Mouse (Mus musculus): ENCODE results near the gene Ppp2r5e. TPM values are rescaled to one million over a fixed set of nuclear protein-coding genes. Genes with fewer than 3 reads are reported as not detected.

The Ppp2r5e gene
- polyA plus RNA-seq, 1 experiment from 2014 or later, result 8.5 TPM

DNA sequence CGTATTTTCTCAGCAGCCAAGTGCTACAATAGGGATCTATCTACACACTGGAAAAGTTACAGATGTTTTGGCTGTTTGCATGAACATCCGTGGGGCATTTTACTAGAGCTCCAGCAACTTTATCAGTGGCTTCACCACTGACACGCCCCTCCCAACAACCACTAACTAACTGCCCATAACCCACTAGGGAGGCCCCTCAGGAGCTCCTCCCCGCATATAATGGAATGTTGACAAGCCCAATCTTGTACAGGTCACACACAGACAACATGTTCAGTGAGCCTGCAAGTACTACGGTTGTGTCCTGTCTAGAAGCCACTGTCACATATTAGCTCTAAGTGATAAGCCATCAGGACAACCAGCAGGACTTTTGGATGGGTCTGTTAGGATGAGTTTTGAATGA, 18.8 kb downstream of the Ppp2r5e start:
- WGBS, result 46% methylated on average over 5 of the region's 5 CpGs
- 0 out of 2 replicates have a peak, but pooled peaks cover 2% of the 10 kb centered on the region for H3K9me3 ChIP-seq
- H3K4me2 ChIP-seq, result no peak overlapping the region
- peaks cover 6% of the 10 kb centered on the region for H3K36me3 ChIP-seq
- no peak overlapping the region for H3K9ac ChIP-seq
- peaks cover 41% of the 10 kb centered on the region for H3K4me1 ChIP-seq
- H3K27me3 ChIP-seq (replicated peaks), result no peaks in the 10 kb centered on the region
- ATAC-seq (ENCODE audit: extremely low read depth, insufficient number of reproducible peaks, low FRiP score, low TSS enrichment), result no peak
- no peak overlapping the region for H3K4me3 ChIP-seq
- H3K27ac ChIP-seq (replicated peaks), result peak overlapping the region; percentile 25; the same call in 1 of the 2 replicates

DNA sequence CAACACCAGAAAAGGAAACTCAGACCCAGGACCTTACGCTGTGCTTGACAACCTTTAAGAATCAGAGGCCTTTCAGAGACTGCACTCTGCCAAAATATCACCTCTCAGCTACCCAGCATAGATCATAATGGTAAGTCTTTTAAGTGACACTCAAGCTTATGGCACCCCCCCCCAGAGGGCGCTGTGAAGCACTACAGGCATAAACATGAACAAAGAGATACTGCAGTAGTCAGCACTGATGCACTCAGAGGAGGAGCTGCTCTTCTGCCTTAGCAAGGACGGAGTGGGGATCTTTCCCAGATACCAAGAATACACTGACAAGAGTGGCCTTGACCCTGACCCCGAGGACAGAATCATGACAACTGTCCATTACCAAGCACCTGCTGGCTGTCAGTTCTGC, 23.8 kb downstream of the Ppp2r5e start:
- H3K4me3 ChIP-seq, result no peak overlapping the region
- H3K27ac ChIP-seq (replicated peaks), result peak overlapping the region; percentile 39; the same call in 1 of the 2 replicates
- no peak for ATAC-seq (ENCODE audit: extremely low read depth, insufficient number of reproducible peaks, low FRiP score, low TSS enrichment)
- no peaks in the 10 kb centered on the region for H3K9me3 ChIP-seq
- no peak overlapping the region for H3K9ac ChIP-seq
- 48% methylated on average over 4 of the region's 4 CpGs for WGBS
- no peak overlapping the region for H3K4me2 ChIP-seq
- no peaks in the 10 kb centered on the region for H3K27me3 ChIP-seq (replicated peaks)
- peaks cover 65% of the 10 kb centered on the region for H3K4me1 ChIP-seq
- no peaks in the 10 kb centered on the region for H3K36me3 ChIP-seq

DNA sequence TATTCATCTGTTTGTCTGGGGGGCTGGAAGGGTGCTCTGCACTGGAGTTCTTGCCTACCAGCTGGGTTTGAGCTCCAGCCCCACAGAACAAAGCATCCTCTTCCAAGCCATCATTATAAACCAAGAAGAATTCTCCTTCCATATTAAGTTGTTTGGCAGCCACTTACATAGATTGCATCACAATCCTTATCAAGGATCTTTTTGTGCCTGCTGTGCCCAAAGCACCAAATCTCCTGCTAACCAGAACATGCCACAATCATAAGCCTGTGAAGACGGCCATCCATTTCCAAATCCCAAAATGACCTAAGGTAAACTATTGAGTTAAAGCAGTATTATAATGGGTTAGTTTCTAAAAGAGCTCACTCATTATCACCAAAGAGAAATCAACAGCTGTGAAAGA, 25.9 kb downstream of the Ppp2r5e start:
- ATAC-seq (ENCODE audit: extremely low read depth, insufficient number of reproducible peaks, low FRiP score, low TSS enrichment), result no peak
- no peak overlapping the region for H3K4me3 ChIP-seq
- H3K4me2 ChIP-seq, result no peak overlapping the region
- no peaks in the 10 kb centered on the region for H3K9me3 ChIP-seq
- WGBS, result 76% methylated on average over 1 of the region's 1 CpGs
- no peak overlapping the region for H3K27ac ChIP-seq (replicated peaks)
- no peaks in the 10 kb centered on the region for H3K27me3 ChIP-seq (replicated peaks)
- H3K9ac ChIP-seq, result no peak overlapping the region
- H3K36me3 ChIP-seq, result 0 out of 2 replicates have a peak, but pooled peaks cover 2% of the 10 kb centered on the region
- peaks cover 79% of the 10 kb centered on the region for H3K4me1 ChIP-seq

DNA sequence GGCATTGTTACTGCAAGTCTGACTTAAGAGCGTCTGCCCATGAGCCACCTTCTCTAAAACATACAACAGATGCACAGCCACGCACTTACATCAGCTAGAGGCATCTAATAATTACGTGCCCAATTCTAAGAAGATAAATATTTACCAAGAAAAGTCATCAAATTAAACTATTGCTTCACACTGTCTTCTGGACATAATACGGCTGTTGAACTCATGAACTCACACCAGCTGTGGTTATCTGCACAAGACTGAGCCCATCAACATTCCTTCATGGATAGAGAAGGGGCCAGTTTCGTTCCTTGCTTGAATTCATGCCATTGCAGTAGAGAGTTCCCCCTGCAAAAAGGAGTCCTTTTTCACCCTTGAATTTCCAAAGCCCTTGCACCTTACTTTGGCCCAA, 28.3 kb downstream of the Ppp2r5e start:
- ATAC-seq (ENCODE audit: extremely low read depth, insufficient number of reproducible peaks, low FRiP score, low TSS enrichment), result no peak
- Histone ChIP-seq H3K36me3 (0 out of 2 replicates have a peak, but pooled peaks cover 4% of the 10 kb centered on the region), H3K27ac (replicated peaks) (peak overlapping the region; percentile 86), H3K9ac (peak overlapping the region; percentile 44; the same call in 1 of the 2 replicates), H3K9me3 (no peaks in the 10 kb centered on the region), H3K4me1 (peaks cover 72% of the 10 kb centered on the region), H3K27me3 (replicated peaks) (no peaks in the 10 kb centered on the region), H3K4me2 (peak overlapping the region; percentile 42), H3K4me3 (no peak overlapping the region)
- WGBS, result 42% methylated on average over 5 of the region's 5 CpGs

DNA sequence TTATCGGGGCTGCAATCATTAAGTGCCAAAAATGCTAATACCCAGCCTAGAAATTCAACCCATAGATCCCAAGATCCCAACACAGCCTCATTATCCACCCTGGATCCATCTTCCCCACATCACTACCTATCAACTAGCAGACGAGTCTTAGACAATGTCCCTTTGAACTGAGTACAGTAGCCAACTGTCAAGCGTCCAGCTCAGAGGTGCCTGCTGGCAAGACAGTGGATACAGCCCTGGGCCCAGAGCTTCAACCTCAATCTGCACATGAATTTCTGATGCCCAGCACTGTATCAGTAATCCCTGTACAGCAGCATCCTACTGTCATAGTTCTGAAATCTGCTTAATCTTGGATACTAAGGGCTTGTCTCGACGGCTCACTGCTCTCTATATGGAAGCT, 30.3 kb downstream of the Ppp2r5e start:
- H3K9me3 ChIP-seq, result no peaks in the 10 kb centered on the region
- 85% methylated on average over 5 of the region's 5 CpGs for WGBS
- no peaks in the 10 kb centered on the region for H3K27me3 ChIP-seq (replicated peaks)
- H3K4me3 ChIP-seq, result no peak overlapping the region
- peaks cover 66% of the 10 kb centered on the region for H3K4me1 ChIP-seq
- H3K9ac ChIP-seq, result no peak overlapping the region
- 0 out of 2 replicates have a peak, but pooled peaks cover 4% of the 10 kb centered on the region for H3K36me3 ChIP-seq
- ATAC-seq (ENCODE audit: extremely low read depth, insufficient number of reproducible peaks, low FRiP score, low TSS enrichment), result no peak
- no peak overlapping the region for H3K27ac ChIP-seq (replicated peaks)
- H3K4me2 ChIP-seq, result no peak overlapping the region

DNA sequence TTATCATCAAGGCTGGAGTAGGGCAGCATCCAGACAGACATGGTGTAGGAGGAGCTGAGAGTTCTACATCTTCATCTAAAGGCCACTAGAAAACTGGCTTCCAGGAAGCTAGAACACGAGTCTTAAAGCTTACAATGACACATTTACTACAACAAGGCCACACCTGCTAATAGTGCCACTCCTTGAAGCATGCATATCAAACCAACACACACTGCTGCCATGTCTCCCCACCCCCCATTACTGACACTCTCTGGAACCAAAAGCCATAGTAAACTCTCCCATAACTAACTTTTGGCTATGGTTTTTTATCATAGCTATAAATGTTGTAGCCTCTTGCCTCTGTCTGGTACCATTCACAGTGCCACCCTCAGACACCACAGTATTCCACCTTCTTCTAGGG, 31.5 kb downstream of the Ppp2r5e start:
- no peak for ATAC-seq (ENCODE audit: extremely low read depth, insufficient number of reproducible peaks, low FRiP score, low TSS enrichment)
- Histone ChIP-seq H3K27ac (replicated peaks) (no peak overlapping the region), H3K27me3 (replicated peaks) (no peaks in the 10 kb centered on the region), H3K36me3 (0 out of 2 replicates have a peak, but pooled peaks cover 4% of the 10 kb centered on the region), H3K4me3 (no peak overlapping the region), H3K4me2 (no peak overlapping the region), H3K9me3 (no peaks in the 10 kb centered on the region), H3K9ac (no peak overlapping the region), H3K4me1 (peaks cover 67% of the 10 kb centered on the region)
- 73% methylated on average over 1 of the region's 1 CpGs for WGBS

DNA sequence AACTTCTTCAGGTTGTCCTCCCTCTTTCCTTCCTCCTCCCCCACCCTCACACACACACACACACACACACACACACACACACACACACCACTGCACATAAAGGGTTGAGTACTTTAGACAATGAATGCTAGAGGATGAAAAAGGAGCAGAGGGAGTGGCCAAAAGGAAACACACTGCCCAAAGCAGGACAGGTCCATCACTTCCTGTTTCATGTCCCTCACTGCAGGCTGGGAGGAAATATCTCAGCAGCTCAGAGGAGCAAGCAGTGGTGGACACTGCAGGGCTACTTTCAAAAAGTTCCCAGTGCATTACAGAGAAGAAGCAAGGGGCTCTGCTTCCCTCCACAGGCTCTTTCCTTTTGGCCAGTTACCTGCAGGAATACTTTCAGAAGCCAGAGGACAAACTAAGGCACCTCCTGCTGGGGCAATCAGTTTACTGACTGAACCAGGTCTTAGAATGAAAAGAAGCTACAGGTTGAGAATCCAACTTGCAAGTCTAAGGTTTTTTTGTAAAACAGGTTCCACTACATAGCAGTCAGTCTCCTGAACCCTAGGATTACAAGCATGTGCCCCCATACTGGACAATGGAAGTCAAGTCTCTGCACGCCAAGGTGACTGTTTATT, 32.9 kb downstream of the Ppp2r5e start:
- ATAC-seq (ENCODE audit: extremely low read depth, insufficient number of reproducible peaks, low FRiP score, low TSS enrichment), result no peak
- 0 out of 2 replicates have a peak overlapping the region, but pooled peaks have one; percentile 19 for H3K9ac ChIP-seq
- WGBS, result 78% methylated on average over 1 of the region's 1 CpGs
- no peak overlapping the region for H3K4me2 ChIP-seq
- no peaks in the 10 kb centered on the region for H3K27me3 ChIP-seq (replicated peaks)
- H3K4me3 ChIP-seq, result no peak overlapping the region
- peaks cover 68% of the 10 kb centered on the region for H3K4me1 ChIP-seq
- H3K27ac ChIP-seq (replicated peaks), result no peak overlapping the region; the same call in 1 of the 2 replicates
- 0 out of 2 replicates have a peak, but pooled peaks cover 4% of the 10 kb centered on the region for H3K36me3 ChIP-seq
- no peaks in the 10 kb centered on the region for H3K9me3 ChIP-seq

DNA sequence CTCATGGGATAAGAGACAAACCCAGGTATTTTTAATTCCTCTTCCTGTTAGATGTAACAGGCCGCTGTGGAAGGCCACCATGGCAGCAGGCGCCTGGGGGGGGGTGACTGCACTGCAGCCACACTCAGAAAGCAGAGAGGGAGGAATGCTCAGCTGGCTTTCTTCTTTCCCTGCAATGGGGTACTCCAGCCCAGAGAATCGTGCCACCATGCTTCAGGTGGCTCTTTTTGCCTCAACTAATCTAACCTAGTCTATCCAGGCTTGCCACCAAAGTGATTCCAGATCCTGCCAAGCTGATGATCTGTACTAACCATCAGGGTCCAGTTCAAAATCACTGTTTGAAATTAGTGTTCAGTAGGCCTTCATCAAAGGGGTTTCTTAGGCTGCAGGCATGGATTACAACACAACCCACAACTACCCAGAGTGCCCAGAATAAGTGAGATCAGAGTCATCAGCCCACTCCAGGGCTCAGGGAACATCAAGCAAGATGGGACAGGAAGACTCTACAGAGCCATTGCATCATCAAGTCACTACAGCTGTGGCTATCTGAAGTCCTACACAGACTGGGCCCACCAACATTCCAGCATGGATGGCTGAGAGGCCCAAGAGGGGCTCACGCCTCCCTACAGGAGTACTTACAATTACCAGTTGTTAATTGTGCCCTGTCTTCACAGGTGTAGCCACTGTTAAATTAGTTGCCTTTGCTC, 35.2 kb downstream of the Ppp2r5e start:
- Histone ChIP-seq H3K4me3 (no peak overlapping the region), H3K27me3 (replicated peaks) (no peaks in the 10 kb centered on the region), H3K27ac (replicated peaks) (peak overlapping the region; percentile 87), H3K9ac (no peak overlapping the region), H3K36me3 (0 out of 2 replicates have a peak, but pooled peaks cover 4% of the 10 kb centered on the region), H3K4me2 (no peak overlapping the region), H3K4me1 (peaks cover 69% of the 10 kb centered on the region), H3K9me3 (no peaks in the 10 kb centered on the region)
- no peak for ATAC-seq (ENCODE audit: extremely low read depth, insufficient number of reproducible peaks, low FRiP score, low TSS enrichment)
- 69% methylated on average over 4 of the region's 4 CpGs for WGBS

DNA sequence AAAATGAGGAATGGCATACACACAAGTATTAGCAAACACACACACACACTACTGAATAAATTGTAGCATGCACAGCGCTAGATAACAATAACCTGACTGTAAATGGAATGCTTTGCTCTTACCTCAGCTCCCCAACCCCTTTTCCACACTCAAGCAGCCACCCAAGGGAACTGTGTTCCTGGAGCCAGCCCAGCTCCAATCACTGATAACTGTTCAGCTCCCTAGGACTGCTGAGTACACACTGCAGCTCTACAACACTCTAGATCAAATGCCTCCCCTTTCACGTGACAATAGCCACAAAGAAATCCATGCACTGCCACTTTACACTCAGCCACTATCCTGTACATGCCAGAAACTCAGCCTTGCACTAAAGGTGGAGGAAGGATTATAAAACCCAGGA, 36.8 kb downstream of the Ppp2r5e start:
- H3K27ac ChIP-seq (replicated peaks), result peak overlapping the region; percentile 87
- no peaks in the 10 kb centered on the region for H3K27me3 ChIP-seq (replicated peaks)
- peak; percentile 77 for ATAC-seq (ENCODE audit: extremely low read depth, insufficient number of reproducible peaks, low FRiP score, low TSS enrichment)
- peak overlapping the region; percentile 37; the same call in 1 of the 2 replicates for H3K9ac ChIP-seq
- peak overlapping the region; percentile 22 for H3K4me2 ChIP-seq
- H3K36me3 ChIP-seq, result no peaks in the 10 kb centered on the region
- H3K9me3 ChIP-seq, result no peaks in the 10 kb centered on the region
- H3K4me1 ChIP-seq, result peaks cover 76% of the 10 kb centered on the region
- WGBS, result 16% methylated on average over 2 of the region's 2 CpGs
- no peak overlapping the region for H3K4me3 ChIP-seq

DNA sequence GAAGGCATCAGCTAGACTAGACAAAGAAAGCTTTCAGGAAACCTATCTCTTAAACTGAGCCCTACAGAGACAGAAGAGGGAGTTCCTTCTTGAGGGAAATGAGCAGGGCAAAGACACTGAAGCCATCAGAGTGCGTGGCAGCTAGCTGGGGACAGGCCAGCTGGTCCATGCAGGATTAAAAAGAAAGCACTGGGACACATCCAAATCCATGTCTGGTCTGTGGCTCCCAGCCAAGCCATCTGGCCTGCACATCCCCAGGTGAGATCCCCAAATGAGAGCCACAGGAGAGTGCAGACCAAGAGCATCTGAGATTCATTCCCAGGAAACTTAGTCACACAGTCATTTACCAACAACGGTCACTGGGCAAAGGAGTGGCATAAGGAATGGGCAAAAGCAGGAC, 38.2 kb downstream of the Ppp2r5e start:
- no peak overlapping the region for H3K4me3 ChIP-seq
- H3K4me1 ChIP-seq, result peaks cover 80% of the 10 kb centered on the region
- ATAC-seq (ENCODE audit: extremely low read depth, insufficient number of reproducible peaks, low FRiP score, low TSS enrichment), result no peak
- no peak overlapping the region for H3K4me2 ChIP-seq
- H3K27ac ChIP-seq (replicated peaks), result peak overlapping the region; percentile 87
- H3K27me3 ChIP-seq (replicated peaks), result no peaks in the 10 kb centered on the region
- no peaks in the 10 kb centered on the region for H3K9me3 ChIP-seq
- WGBS, result 67% methylated on average over 2 of the region's 2 CpGs
- no peaks in the 10 kb centered on the region for H3K36me3 ChIP-seq
- H3K9ac ChIP-seq, result no peak overlapping the region

DNA sequence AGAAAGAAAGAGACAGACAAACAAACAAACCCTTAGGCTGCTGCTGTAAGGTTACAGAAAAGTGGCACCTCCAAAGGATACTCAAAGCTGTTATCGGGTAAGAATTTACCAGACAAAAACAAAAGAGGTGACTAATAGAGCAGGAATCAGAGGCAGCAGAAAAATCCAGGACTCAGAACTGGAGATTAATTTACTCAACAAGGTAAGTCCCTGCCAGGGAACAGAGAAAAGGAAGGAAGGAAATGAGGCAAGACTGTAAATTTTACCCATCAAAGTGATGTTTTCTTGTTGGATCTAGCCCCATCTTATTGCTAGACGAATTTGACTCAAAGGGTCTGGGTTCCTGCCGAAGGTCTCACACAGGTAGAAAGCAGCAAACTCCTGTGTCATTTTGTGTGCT, 41.0 kb downstream of the Ppp2r5e start:
- Histone ChIP-seq H3K36me3 (no peaks in the 10 kb centered on the region), H3K9ac (no peak overlapping the region), H3K27ac (replicated peaks) (peak overlapping the region; percentile 42), H3K27me3 (replicated peaks) (no peaks in the 10 kb centered on the region), H3K9me3 (no peaks in the 10 kb centered on the region), H3K4me3 (no peak overlapping the region), H3K4me2 (no peak overlapping the region), H3K4me1 (peaks cover 79% of the 10 kb centered on the region)
- ATAC-seq (ENCODE audit: extremely low read depth, insufficient number of reproducible peaks, low FRiP score, low TSS enrichment), result no peak
- WGBS, result 57% methylated on average over 3 of the region's 3 CpGs

All from heart, embryonic 13.5 days (tissue).